Comparison of ENCODE assay signal across 8 mouse cellular contexts in genomic region chr14:105426597-105427334, GRCm38 (mm10).
DNase-seq lines count a peak whose midpoint lies in the region; ATAC-seq and TF ChIP-seq lines count a peak whose summit lies in the region.

No protein-coding gene starts in this region.

- no peaks in the 10 kb centered on the region for H3K27me3 ChIP-seq in hindbrain, embryonic 13.5 days
- no peaks in the 10 kb centered on the region for H3K27me3 ChIP-seq in hindbrain, embryonic 11.5 days (ENCODE audit: control insufficient read depth, insufficient read depth, low read length)
- H3K27me3 ChIP-seq in lung, postnatal 0 days (replicated peaks; ENCODE audit: insufficient read depth, low read length) = no peaks in the 10 kb centered on the region
- no peaks in the 10 kb centered on the region for H3K27me3 ChIP-seq in limb, embryonic 15.5 days

- no peak overlapping the region for H3K27ac ChIP-seq in hindbrain, embryonic 13.5 days
- no peak overlapping the region for H3K27ac ChIP-seq in hindbrain, embryonic 11.5 days (ENCODE audit: low read depth, low read length)
- no peak overlapping the region for H3K27ac ChIP-seq in lung, postnatal 0 days (ENCODE audit: low read length)
- peak overlapping the region; percentile 73 for H3K27ac ChIP-seq in limb, embryonic 15.5 days

- H3K4me2 ChIP-seq in hindbrain, embryonic 13.5 days = peak overlapping the region; percentile 51; the same call in 1 of the 2 replicates
- no peak overlapping the region for H3K4me2 ChIP-seq in hindbrain, embryonic 11.5 days (replicated peaks; ENCODE audit: low read depth, low read length)
- peak overlapping the region; percentile 36; the same call in 1 of the 2 replicates for H3K4me2 ChIP-seq in lung, postnatal 0 days (replicated peaks; ENCODE audit: low read depth, low read length)
- peak overlapping the region; percentile 30; the same call in 1 of the 2 replicates for H3K4me2 ChIP-seq in limb, embryonic 15.5 days

- H3K9ac ChIP-seq in hindbrain, embryonic 13.5 days = no peak overlapping the region
- no peak overlapping the region for H3K9ac ChIP-seq in hindbrain, embryonic 11.5 days (ENCODE audit: low read depth, low read length)
- no peak overlapping the region for H3K9ac ChIP-seq in lung, postnatal 0 days (replicated peaks; ENCODE audit: low read depth)
- no peak overlapping the region for H3K9ac ChIP-seq in limb, embryonic 15.5 days

- H3K4me1 ChIP-seq in hindbrain, embryonic 13.5 days (replicated peaks) = peaks cover 9% of the 10 kb centered on the region; the same call in 1 of the 2 replicates
- H3K4me1 ChIP-seq in hindbrain, embryonic 11.5 days (replicated peaks; ENCODE audit: control insufficient read depth, insufficient read depth, low read length) = no peaks in the 10 kb centered on the region
- no peaks in the 10 kb centered on the region for H3K4me1 ChIP-seq in lung, postnatal 0 days (ENCODE audit: insufficient read depth, low read depth, low read length)
- H3K4me1 ChIP-seq in limb, embryonic 15.5 days = peaks cover 17% of the 10 kb centered on the region

- TF ChIP-seq EP300 in lung, postnatal 0 days (IDR thresholded peaks at IDR 0.05) = no peak

- 63% methylated on average over 19 of the region's 19 CpGs for WGBS in hindbrain, embryonic 13.5 days
- 74% methylated on average over 19 of the region's 19 CpGs for WGBS in hindbrain, embryonic 11.5 days
- WGBS in lung, postnatal 0 days = 55% methylated on average over 19 of the region's 19 CpGs
- WGBS in limb, embryonic 15.5 days = 35% methylated on average over 19 of the region's 19 CpGs

- no peak for DNase-seq in hindbrain, embryonic 11.5 days (ENCODE audit: low spot score)
- no peak for DNase-seq in lung, postnatal 0 days (ENCODE audit: low spot score)
- no peak for DNase-seq in lung, adult 18-20 months
- peak; percentile 3 to 8 for DNase-seq in frontal cortex, postnatal 14 days (ENCODE audit: low spot score in 2 of 2)
- DNase-seq in natural killer cell, adult 2 months (ENCODE audit: low spot score in 2 of 2) = no peak
- no peak for DNase-seq in thymus, postnatal 0 days (ENCODE audit: low spot score)

- no peak for ATAC-seq in hindbrain, embryonic 13.5 days (ENCODE audit: low FRiP score)
- no peak for ATAC-seq in hindbrain, embryonic 11.5 days (ENCODE audit: low FRiP score)
- ATAC-seq in lung, postnatal 0 days = no peak; the same call in 1 of the 2 replicates
- ATAC-seq in limb, embryonic 15.5 days (ENCODE audit: insufficient number of reproducible peaks, low FRiP score, low TSS enrichment, low read depth) = peak; percentile 86

- H3K9me3 ChIP-seq in hindbrain, embryonic 13.5 days = no peaks in the 10 kb centered on the region
- H3K9me3 ChIP-seq in hindbrain, embryonic 11.5 days (ENCODE audit: control insufficient read depth, low read length) = no peaks in the 10 kb centered on the region
- no peaks in the 10 kb centered on the region for H3K9me3 ChIP-seq in lung, postnatal 0 days (ENCODE audit: low read length)
- H3K9me3 ChIP-seq in limb, embryonic 15.5 days = no peaks in the 10 kb centered on the region

- no peaks in the 10 kb centered on the region for H3K36me3 ChIP-seq in hindbrain, embryonic 13.5 days
- H3K36me3 ChIP-seq in hindbrain, embryonic 11.5 days (ENCODE audit: control insufficient read depth, insufficient read depth, low read length) = no peaks in the 10 kb centered on the region
- H3K36me3 ChIP-seq in lung, postnatal 0 days (ENCODE audit: insufficient read depth, low read length) = no peaks in the 10 kb centered on the region
- H3K36me3 ChIP-seq in limb, embryonic 15.5 days = no peaks in the 10 kb centered on the region

- TF ChIP-seq CTCF in lung, postnatal 0 days (IDR thresholded peaks at IDR 0.05) = no peak

- no peak overlapping the region for H3K4me3 ChIP-seq in hindbrain, embryonic 13.5 days
- no peak overlapping the region for H3K4me3 ChIP-seq in hindbrain, embryonic 11.5 days (ENCODE audit: low read depth, low read length)
- H3K4me3 ChIP-seq in lung, postnatal 0 days (ENCODE audit: low read depth, low read length) = no peak overlapping the region
- no peak overlapping the region for H3K4me3 ChIP-seq in limb, embryonic 15.5 days

Comparison
In these comparisons a context has a peak if more than half of its experiments do, and no peak if none do; other contexts are left out.
1. DNase-seq: peak in frontal cortex, postnatal 14 days (2 of 2); none in hindbrain, embryonic 11.5 days (single experiment), lung, postnatal 0 days (single experiment), lung, adult 18-20 months (0 of 2), natural killer cell, adult 2 months (0 of 2) and thymus, postnatal 0 days (single experiment).